Mouse (Mus musculus): ENCODE data around the gene Cnga3.

- no peak for TF ChIP-seq CTCF (conservative IDR thresholded peaks at IDR 0.05; ENCODE audit: insufficient read depth, insufficient read length, low read depth, low read length)
- no peak for TF ChIP-seq POLR2A (IDR thresholded peaks at IDR 0.05; ENCODE audit: low read depth, low read length)
These were observed 74.7 kb downstream of the Cnga3 start for GRCm38 (mm10) chr1:37288941-37289340.
